8 mouse cellular contexts compared by ENCODE assay signal in the genomic region with DNA sequence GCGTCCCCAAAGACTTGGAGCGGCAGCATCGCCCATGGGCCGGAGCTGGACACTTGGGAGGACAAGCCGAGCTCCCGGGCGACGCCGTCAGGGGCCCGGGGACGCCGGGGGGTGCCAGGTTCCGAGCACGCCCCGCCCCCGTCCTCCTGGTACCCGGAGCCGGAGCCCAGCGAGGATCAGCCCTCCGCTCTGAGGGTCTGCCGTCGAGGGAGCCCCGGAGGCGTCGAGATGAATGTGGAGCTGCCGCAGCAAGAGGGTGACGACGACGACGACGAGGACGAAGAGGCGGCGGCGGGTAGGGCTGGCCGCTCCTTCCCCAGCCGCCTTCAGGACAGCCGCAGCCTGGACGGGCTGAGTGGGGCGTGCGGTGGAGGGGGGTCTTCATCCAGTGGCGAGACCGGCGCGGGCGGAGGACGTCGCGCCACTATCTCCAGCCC. TPM values are rescaled to one million over a fixed set of nuclear protein-coding genes. Genes with fewer than 3 reads are reported as not detected.
DNase-seq lines count a peak whose midpoint lies in the region; ATAC-seq and TF ChIP-seq lines count a peak whose summit lies in the region.

No protein-coding gene starts in this region.

- no peaks in the 10 kb centered on the region for H3K9me3 ChIP-seq in megakaryocyte, embryonic 14.5 days
- H3K9me3 ChIP-seq in forebrain, embryonic 10.5 days = no peaks in the 10 kb centered on the region
- no peaks in the 10 kb centered on the region for H3K9me3 ChIP-seq in midbrain, postnatal 0 days (ENCODE audit: low read length)

- peak overlapping the region; percentile 86 for H3K4me2 ChIP-seq in midbrain, postnatal 0 days (ENCODE audit: low read depth, low read length, poor library complexity, severe bottlenecking)

- H3K27me3 ChIP-seq in megakaryocyte, embryonic 14.5 days (replicated peaks) = no peaks in the 10 kb centered on the region
- H3K27me3 ChIP-seq in forebrain, embryonic 10.5 days (ENCODE audit: poor library complexity, severe bottlenecking) = 0 out of 2 replicates have a peak, but pooled peaks cover 9% of the 10 kb centered on the region
- H3K27me3 ChIP-seq in midbrain, postnatal 0 days (ENCODE audit: insufficient read depth, low read length) = no peaks in the 10 kb centered on the region

- ATAC-seq in megakaryocyte, adult 5-6 weeks (ENCODE audit: poor library complexity, severe bottlenecking) = no peak
- peak; percentile 38; the same call in 1 of the 2 replicates for ATAC-seq in midbrain, postnatal 0 days (ENCODE audit: low FRiP score)

- H3K4me3 ChIP-seq in megakaryocyte, embryonic 14.5 days (replicated peaks) = peak overlapping the region; percentile 93
- H3K4me3 ChIP-seq in forebrain, embryonic 10.5 days = peak overlapping the region; percentile 88
- peak overlapping the region; percentile 90 for H3K4me3 ChIP-seq in midbrain, postnatal 0 days (ENCODE audit: low read depth, low read length)

- DNase-seq in cerebellum, adult 11-12 months = peak; percentile 75
- DNase-seq in cerebellum, adult 11 months = no peak
- no peak for DNase-seq in forebrain, embryonic 10.5 days (ENCODE audit: extremely low spot score, low spot score)
- peak; percentile 78 for DNase-seq in kidney, postnatal 10 days
- DNase-seq in midbrain, postnatal 0 days (ENCODE audit: low spot score) = no peak
- DNase-seq in layer of hippocampus, postnatal 10 days (ENCODE audit: low spot score in 2 of 2) = no peak

- H3K27ac ChIP-seq in forebrain, embryonic 10.5 days = peak overlapping the region; percentile 88
- H3K27ac ChIP-seq in midbrain, postnatal 0 days (ENCODE audit: low read depth, low read length) = peak overlapping the region; percentile 92

- TF ChIP-seq CTCF in midbrain, postnatal 0 days (IDR thresholded peaks at IDR 0.05) = no peak

- peak overlapping the region; percentile 85 for H3K9ac ChIP-seq in midbrain, postnatal 0 days (replicated peaks; ENCODE audit: low read length, poor library complexity, severe bottlenecking)

- WGBS in forebrain, embryonic 10.5 days = under 1% methylated on average over 48 of the region's 49 CpGs
- under 1% methylated on average over 48 of the region's 49 CpGs for WGBS in midbrain, postnatal 0 days

- peaks cover 4% of the 10 kb centered on the region for H3K36me3 ChIP-seq in megakaryocyte, embryonic 14.5 days (replicated peaks; ENCODE audit: low read length)
- H3K36me3 ChIP-seq in forebrain, embryonic 10.5 days (replicated peaks) = no peaks in the 10 kb centered on the region
- H3K36me3 ChIP-seq in midbrain, postnatal 0 days (ENCODE audit: insufficient read depth, low read length) = no peaks in the 10 kb centered on the region

- H3K4me1 ChIP-seq in megakaryocyte, embryonic 14.5 days = peaks cover 55% of the 10 kb centered on the region
- peaks cover 51% of the 10 kb centered on the region for H3K4me1 ChIP-seq in forebrain, embryonic 10.5 days
- H3K4me1 ChIP-seq in midbrain, postnatal 0 days (ENCODE audit: insufficient read depth, low read length) = peaks cover 10% of the 10 kb centered on the region

RNA-seq across cellular contexts. Expression of gene Borcs6, which starts 0.5 kb away (rescaled TPM):
- polyA plus RNA-seq in megakaryocyte, embryonic 14.5 days (2012; ENCODE audit: insufficient read depth, low replicate concordance) = 60.9 and 88.1 TPM in 2 replicates
- total RNA-seq in megakaryocyte, adult 5-6 weeks (2015) = 18.8 and 20.5 TPM in 2 replicates
- total RNA-seq in megakaryocyte, adult 5-6 weeks (2017) = 17.7 and 20.2 TPM in 2 replicates
- polyA plus RNA-seq in forebrain, embryonic 10.5 days (2016; fragmentation: Nextera tagmentation; extraction: Ambion mirVana) = 3.8 and 4.1 TPM in 2 replicates
- 33.3 and 39.0 TPM in 2 replicates for total RNA-seq in midbrain, postnatal 0 days (2014; rRNA removed)
- 21.1 and 21.3 TPM in 2 replicates for polyA plus RNA-seq in midbrain, postnatal 0 days (2015; fragmentation: Nextera tagmentation; extraction: Ambion mirVana)
- 10 to 100 TPM; 24.2 to 24.9 TPM for total RNA-seq in layer of hippocampus, postnatal 10 days (2021)

RNA-seq across cellular contexts. Expression of gene Tmem107, which starts 10.6 kb away (rescaled TPM):
- polyA plus RNA-seq in megakaryocyte, embryonic 14.5 days (2012; ENCODE audit: insufficient read depth, low replicate concordance) = 40.2 and 62.0 TPM in 2 replicates
- total RNA-seq in megakaryocyte, adult 5-6 weeks (2015) = 13.2 and 15.7 TPM in 2 replicates
- 11.4 and 26.6 TPM in 2 replicates for total RNA-seq in megakaryocyte, adult 5-6 weeks (2017)
- polyA plus RNA-seq in forebrain, embryonic 10.5 days (2016; fragmentation: Nextera tagmentation; extraction: Ambion mirVana) = 60.8 and 61.0 TPM in 2 replicates
- 42.4 and 61.8 TPM in 2 replicates for total RNA-seq in midbrain, postnatal 0 days (2014; rRNA removed)
- polyA plus RNA-seq in midbrain, postnatal 0 days (2015; fragmentation: Nextera tagmentation; extraction: Ambion mirVana) = 23.8 and 27.8 TPM in 2 replicates
- 10 to 100 TPM; 10.4 to 14.0 TPM for total RNA-seq in layer of hippocampus, postnatal 10 days (2021)

RNA-seq across cellular contexts. Expression of gene Aurkb, which starts 14.5 kb away (rescaled TPM):
- polyA plus RNA-seq in megakaryocyte, embryonic 14.5 days (2012; ENCODE audit: insufficient read depth, low replicate concordance) = 41.3 and 65.2 TPM in 2 replicates
- total RNA-seq in megakaryocyte, adult 5-6 weeks (2015) = 105 and 116 TPM in 2 replicates
- total RNA-seq in megakaryocyte, adult 5-6 weeks (2017) = 116 and 125 TPM in 2 replicates
- 227 and 236 TPM in 2 replicates for polyA plus RNA-seq in forebrain, embryonic 10.5 days (2016; fragmentation: Nextera tagmentation; extraction: Ambion mirVana)
- 6.9 and 10.5 TPM in 2 replicates for total RNA-seq in midbrain, postnatal 0 days (2014; rRNA removed)
- 6.0 and 6.9 TPM in 2 replicates for polyA plus RNA-seq in midbrain, postnatal 0 days (2015; fragmentation: Nextera tagmentation; extraction: Ambion mirVana)
- 1 to 10 TPM; 5.3 to 6.0 TPM for total RNA-seq in layer of hippocampus, postnatal 10 days (2021)

RNA-seq across cellular contexts. Expression of gene Vamp2, which starts 28.3 kb away (rescaled TPM):
- 61.5 and 159 TPM in 2 replicates for polyA plus RNA-seq in megakaryocyte, embryonic 14.5 days (2012; ENCODE audit: insufficient read depth, low replicate concordance)
- 53.9 and 66.6 TPM in 2 replicates for total RNA-seq in megakaryocyte, adult 5-6 weeks (2015)
- 11.2 and 21.8 TPM in 2 replicates for total RNA-seq in megakaryocyte, adult 5-6 weeks (2017)
- 51.3 and 57.6 TPM in 2 replicates for polyA plus RNA-seq in forebrain, embryonic 10.5 days (2016; fragmentation: Nextera tagmentation; extraction: Ambion mirVana)
- total RNA-seq in midbrain, postnatal 0 days (2014; rRNA removed) = 144 and 157 TPM in 2 replicates
- polyA plus RNA-seq in midbrain, postnatal 0 days (2015; fragmentation: Nextera tagmentation; extraction: Ambion mirVana) = 591 and 600 TPM in 2 replicates
- 1,000 to 10,000 TPM in 1 of 2 experiments, 100 to 1,000 TPM in 1; 909 to 1,029 TPM for total RNA-seq in layer of hippocampus, postnatal 10 days (2021)

RNA-seq across cellular contexts. Expression of gene Per1, which starts 35.0 kb away (rescaled TPM):
- polyA plus RNA-seq in megakaryocyte, embryonic 14.5 days (2012; ENCODE audit: insufficient read depth, low replicate concordance) = 42.3 and 83.5 TPM in 2 replicates
- total RNA-seq in megakaryocyte, adult 5-6 weeks (2015) = 6.7 and 12.5 TPM in 2 replicates
- total RNA-seq in megakaryocyte, adult 5-6 weeks (2017) = 7.9 and 8.5 TPM in 2 replicates
- 7.3 and 9.0 TPM in 2 replicates for polyA plus RNA-seq in forebrain, embryonic 10.5 days (2016; fragmentation: Nextera tagmentation; extraction: Ambion mirVana)
- total RNA-seq in midbrain, postnatal 0 days (2014; rRNA removed) = 28.5 and 47.1 TPM in 2 replicates
- polyA plus RNA-seq in midbrain, postnatal 0 days (2015; fragmentation: Nextera tagmentation; extraction: Ambion mirVana) = 11.8 and 15.4 TPM in 2 replicates
- 10 to 100 TPM; 54.4 to 67.2 TPM for total RNA-seq in layer of hippocampus, postnatal 10 days (2021)

Comparison
In these comparisons a context has a peak if more than half of its experiments do, and no peak if none do; other contexts are left out.
1. DNase-seq: peak in cerebellum, adult 11-12 months (single experiment) and kidney, postnatal 10 days (single experiment); none in cerebellum, adult 11 months (single experiment), forebrain, embryonic 10.5 days (single experiment), midbrain, postnatal 0 days (single experiment) and layer of hippocampus, postnatal 10 days (0 of 2).
2. Peak in every context shown above with its lines, with median percentiles within 50 percentile points of each other: H3K4me3 ChIP-seq.